Mouse (Mus musculus) spleen, adult 2 months (tissue): ENCODE data around the gene Lrrc1. TPM values are rescaled to one million over a fixed set of nuclear protein-coding genes. Genes with fewer than 3 reads are reported as not detected.

ENCODE experiments used
- DNase-seq, 2 experiments: peaks; one replicate each; pipeline versions ENCODE4 v3.0.0 to v3.0.0-alpha.2; 2012 to 2021; ENCODE audit warnings: low spot score in 2 of 2, low read depth in 1 of 2
- H3K27ac ChIP-seq: fragments of 200-500 bp; 2 replicates; pipeline ENCODE4 v1.5.1; 2012; ENCODE audit warnings: low read length, inconsistent platforms; ENCODE audit not compliant: insufficient read depth
- H3K27me3 ChIP-seq: fragments of 200-500 bp; 2 replicates; pipeline ENCODE4 v1.6.1; 2012; ENCODE audit warnings: mild to moderate bottlenecking, moderate library complexity, low read length, inconsistent platforms; ENCODE audit not compliant: control insufficient read depth, insufficient read depth
- H3K36me3 ChIP-seq: fragments of 200-500 bp; 2 replicates; pipeline ENCODE4 v1.6.1; 2012; ENCODE audit warnings: mild to moderate bottlenecking, low read length, inconsistent platforms; ENCODE audit not compliant: control insufficient read depth, insufficient read depth
- H3K4me1 ChIP-seq: fragments of 200-500 bp; 2 replicates; pipeline ENCODE4 v1.6.1; 2011; ENCODE audit warnings: inconsistent platforms; ENCODE audit not compliant: control insufficient read depth, insufficient read depth, insufficient read length
- H3K4me3 ChIP-seq: fragments of 200-500 bp; 2 replicates; pipeline ENCODE4 v1.5.1; 2011; ENCODE audit warnings: mild to moderate bottlenecking, inconsistent platforms; ENCODE audit not compliant: insufficient read depth, insufficient read length; ENCODE audit errors: extremely low read depth
- CTCF ChIP-seq: fragments of 200-500 bp; IDR thresholded peaks from 2 replicates; pipeline ENCODE4 v1.5.1; 2011; ENCODE audit warnings: mild to moderate bottlenecking, inconsistent platforms; ENCODE audit not compliant: insufficient read depth, insufficient read length, insufficient replicate concordance; ENCODE audit errors: extremely low read depth
- POLR2A ChIP-seq: fragments of 200-500 bp; IDR thresholded peaks from 2 replicates; pipeline ENCODE4 v1.6.1; 2011; ENCODE audit warnings: low read depth, low read length, inconsistent platforms
- WGBS: fragments of 180-500 bp; shearing (Covaris S2); methylation state at CpG from one replicate; pipeline ENCODE4 v1.1.7; 2018; 5-methylcytosine and 5-hydroxymethylcytosine counted together
- polyA plus RNA-seq: library from polyadenylated mRNA; depleted of rRNA; stranded (reverse); fragments of >200 nt; gene quantifications from 2 replicates; pipeline ENCODE4 v1.2.3, GENCODE M21; 2012

The Lrrc1 gene
- polyA plus RNA-seq, 1 experiment, result 12.7 TPM

DNA sequence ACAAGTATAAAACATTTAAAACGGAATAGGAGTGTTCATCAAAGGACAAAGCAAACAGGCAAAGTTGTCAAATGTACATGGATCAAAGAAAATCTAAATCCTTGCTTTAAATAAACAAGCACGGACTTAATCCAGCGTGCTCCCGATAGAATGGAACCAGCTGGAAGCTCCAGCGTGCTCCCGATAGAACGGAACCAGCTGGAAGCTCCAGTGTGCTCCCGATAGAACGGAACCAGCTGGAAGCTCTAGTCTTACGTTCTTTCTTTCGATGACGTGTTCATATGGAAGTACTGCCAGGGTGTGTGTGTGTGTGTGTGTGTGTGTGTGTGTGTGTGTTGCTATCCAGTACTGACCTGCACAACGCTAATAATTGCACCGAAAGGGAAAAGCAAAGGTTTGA lies 84.3 kb downstream of the Lrrc1 start:
- 94% methylated on average over 14 of the region's 14 CpGs for WGBS
- H3K4me3 ChIP-seq, result no peak overlapping the region
- no peaks in the 10 kb centered on the region for H3K36me3 ChIP-seq
- peaks cover 2% of the 10 kb centered on the region; the same call in 1 of the 2 replicates for H3K4me1 ChIP-seq
- no peaks in the 10 kb centered on the region for H3K27me3 ChIP-seq
- no peak overlapping the region for H3K27ac ChIP-seq
- TF ChIP-seq CTCF (no peak), POLR2A (no peak)
- DNase-seq, result no peak

GRCm38 (mm10) chr9:77459365-77459764 lies 85.3 kb downstream of the Lrrc1 start:
- Histone ChIP-seq H3K27ac (no peak overlapping the region), H3K27me3 (no peaks in the 10 kb centered on the region), H3K36me3 (no peaks in the 10 kb centered on the region), H3K4me3 (no peak overlapping the region), H3K4me1 (peaks cover 2% of the 10 kb centered on the region; the same call in 1 of the 2 replicates)
- no peak for TF ChIP-seq POLR2A
- no peak for TF ChIP-seq CTCF
- DNase-seq, result no peak
- 92% methylated on average over 2 of the region's 2 CpGs for WGBS

DNA sequence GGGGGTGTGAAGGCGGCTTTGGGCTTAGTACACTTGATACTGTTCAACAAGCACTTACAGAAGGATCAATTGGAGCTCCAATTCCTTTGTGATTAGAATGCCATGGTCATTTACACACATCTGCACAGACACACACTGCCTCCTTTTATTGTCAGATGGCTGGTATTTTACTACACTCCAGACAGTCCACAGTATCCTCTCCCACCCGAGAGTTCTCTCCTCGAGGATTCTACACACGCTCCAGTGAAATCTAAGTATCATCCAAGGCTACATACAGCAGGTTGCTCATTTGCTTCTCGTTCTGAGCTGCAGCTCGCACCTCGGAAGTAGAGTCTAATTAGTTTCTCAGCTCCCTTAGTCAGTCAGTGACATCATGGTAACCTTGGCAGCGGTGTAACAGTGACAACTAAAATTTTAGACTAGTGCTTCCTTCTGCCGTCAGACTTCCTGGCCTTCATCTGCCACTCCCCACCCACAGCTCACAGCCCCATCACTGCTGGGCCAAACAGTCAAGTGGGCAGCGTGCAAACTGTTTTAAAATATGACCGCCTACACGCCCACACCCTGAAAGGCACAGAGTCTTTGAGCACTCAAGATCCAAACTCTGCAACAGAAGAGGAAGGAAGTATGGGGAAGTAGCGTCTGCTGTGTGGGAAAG lies 88.4 kb downstream of the Lrrc1 start:
- Histone ChIP-seq H3K4me1 (no peaks in the 10 kb centered on the region), H3K27me3 (no peaks in the 10 kb centered on the region), H3K4me3 (no peak overlapping the region), H3K36me3 (peaks cover 7% of the 10 kb centered on the region), H3K27ac (no peak overlapping the region)
- WGBS, result 49% methylated on average over 13 of the region's 13 CpGs
- no peak for DNase-seq
- no peak for TF ChIP-seq POLR2A
- TF ChIP-seq CTCF, result no peak

- WGBS, result 93% methylated on average over 19 of the region's 19 CpGs
- no peak overlapping the region for H3K27ac ChIP-seq
- no peaks in the 10 kb centered on the region for H3K4me1 ChIP-seq
- TF ChIP-seq CTCF (no peak), POLR2A (no peak)
- DNase-seq, result no peak
- H3K27me3 ChIP-seq, result no peaks in the 10 kb centered on the region
- no peak overlapping the region for H3K4me3 ChIP-seq
- H3K36me3 ChIP-seq, result peaks cover 7% of the 10 kb centered on the region
Measured at GRCm38 (mm10) chr9:77455439-77456168, 89.1 kb downstream of the Lrrc1 start.

GRCm38 (mm10) chr9:77452046-77452807 lies 92.4 kb downstream of the Lrrc1 start:
- Histone ChIP-seq H3K27ac (no peak overlapping the region), H3K4me3 (no peak overlapping the region), H3K27me3 (no peaks in the 10 kb centered on the region), H3K4me1 (no peaks in the 10 kb centered on the region), H3K36me3 (peaks cover 7% of the 10 kb centered on the region)
- 92% methylated on average over 12 of the region's 12 CpGs for WGBS
- TF ChIP-seq POLR2A, result no peak
- no peak for TF ChIP-seq CTCF
- no peak for DNase-seq

DNA sequence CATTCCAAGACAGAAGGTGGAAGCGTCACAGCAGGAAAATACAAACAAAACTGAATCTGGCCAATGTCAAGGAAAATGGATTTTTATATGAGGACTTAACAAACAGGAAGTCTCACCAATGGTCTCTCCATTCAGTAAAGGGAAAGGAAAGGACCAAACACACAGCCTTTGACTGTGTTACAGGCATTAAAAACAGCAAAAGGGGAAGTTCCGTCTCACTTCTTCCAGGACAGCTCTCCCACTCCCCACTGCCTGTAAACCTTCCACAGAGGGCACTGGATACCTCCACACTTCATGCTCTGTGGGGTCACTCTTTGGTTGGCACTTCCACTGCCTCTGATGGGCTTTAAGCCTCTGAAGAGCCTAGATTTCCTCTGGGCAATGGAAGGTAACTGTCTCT lies 94.2 kb downstream of the Lrrc1 start:
- H3K4me3 ChIP-seq, result no peak overlapping the region
- no peak overlapping the region for H3K27ac ChIP-seq
- WGBS, result 78% methylated on average over 2 of the region's 2 CpGs
- DNase-seq, result no peak
- no peaks in the 10 kb centered on the region for H3K27me3 ChIP-seq
- no peaks in the 10 kb centered on the region for H3K4me1 ChIP-seq
- TF ChIP-seq POLR2A (no peak), CTCF (no peak)
- peaks cover 7% of the 10 kb centered on the region for H3K36me3 ChIP-seq

DNA sequence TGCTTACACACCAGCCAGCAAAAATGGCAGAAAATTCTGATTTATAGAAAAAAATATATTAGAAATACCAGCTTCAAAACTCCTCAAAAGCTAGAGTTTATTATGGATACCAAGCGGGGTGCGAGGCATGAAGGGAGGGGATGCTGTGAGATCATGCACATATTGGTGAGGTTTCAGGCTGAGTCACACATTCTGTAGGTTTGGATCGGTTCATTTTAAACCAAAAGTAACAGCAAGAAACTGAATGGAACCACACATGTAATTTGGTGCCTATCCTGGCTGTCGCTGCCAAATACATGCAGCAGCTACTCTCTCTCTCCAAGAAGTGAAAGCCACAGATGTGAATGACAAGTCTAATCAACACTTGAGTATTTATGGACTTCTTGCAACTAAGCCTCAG lies 99.8 kb downstream of the Lrrc1 start:
- H3K27me3 ChIP-seq, result no peaks in the 10 kb centered on the region
- H3K4me3 ChIP-seq, result no peak overlapping the region
- no peak for DNase-seq
- H3K4me1 ChIP-seq, result no peaks in the 10 kb centered on the region
- no peak overlapping the region for H3K27ac ChIP-seq
- no peaks in the 10 kb centered on the region for H3K36me3 ChIP-seq
- TF ChIP-seq POLR2A, result no peak
- TF ChIP-seq CTCF, result no peak
- 92% methylated on average over 4 of the region's 4 CpGs for WGBS
